Mouse (Mus musculus): Measurements from ENCODE around the gene Nt5dc3. TPM values are rescaled to one million over a fixed set of nuclear protein-coding genes. Genes with fewer than 3 reads are reported as not detected.

Gene Nt5dc3
- polyA plus RNA-seq, 1 experiment, result 49.3 TPM

DNA sequence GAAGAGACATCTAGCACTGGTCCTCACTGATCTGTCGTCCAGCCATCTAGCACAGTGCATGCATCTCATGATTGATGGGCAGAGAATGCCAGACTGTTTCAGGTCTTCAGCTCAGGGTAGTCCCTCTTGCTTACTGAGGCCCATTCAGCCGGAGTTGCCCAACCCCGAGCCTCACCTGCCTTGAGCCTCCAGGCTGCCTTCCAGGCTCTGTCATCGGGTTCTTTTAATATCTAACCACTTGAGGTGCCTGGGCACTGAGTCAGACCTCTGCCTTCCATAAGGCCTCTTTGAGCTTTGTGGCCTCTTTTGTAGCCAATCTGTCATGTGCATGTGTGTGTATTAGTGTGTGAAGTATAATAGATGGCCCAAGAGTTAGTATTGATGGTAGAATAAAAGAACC, 70.7 kb downstream of the Nt5dc3 start:
- H3K27ac ChIP-seq (ENCODE audit: insufficient read depth, low read length), result no peak overlapping the region
- H3K4me1 ChIP-seq (ENCODE audit: control insufficient read depth, insufficient read depth, low read length), result no peaks in the 10 kb centered on the region
- TF ChIP-seq POLR2A (IDR thresholded peaks at IDR 0.05; ENCODE audit: extremely low read depth, insufficient read depth, low read length) (no peak), CTCF (IDR thresholded peaks at IDR 0.05; ENCODE audit: extremely low read depth, insufficient read depth, low read length) (no peak)
- no peak overlapping the region for H3K4me3 ChIP-seq (ENCODE audit: insufficient read depth, low read length)

DNA sequence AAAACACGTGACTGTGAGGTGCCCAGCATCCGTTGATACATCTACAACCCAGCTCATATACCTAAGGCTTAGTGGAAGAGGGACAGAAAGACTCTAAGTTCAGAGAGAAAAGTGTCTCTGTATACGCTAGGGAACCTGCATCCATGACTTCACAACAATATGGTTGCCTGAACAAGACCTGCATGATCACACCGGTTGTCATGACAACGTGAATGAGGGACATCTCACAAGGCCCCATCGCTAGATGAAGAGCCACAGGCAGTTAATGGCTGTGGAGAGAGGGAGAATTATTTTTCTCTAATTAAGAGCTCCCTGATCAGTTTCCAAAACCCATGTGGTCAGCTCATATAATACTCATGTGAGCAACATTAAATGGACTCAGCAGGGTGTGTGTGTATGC, 73.4 kb downstream of the Nt5dc3 start:
- H3K4me1 ChIP-seq (ENCODE audit: control insufficient read depth, insufficient read depth, low read length), result no peaks in the 10 kb centered on the region
- H3K4me3 ChIP-seq (ENCODE audit: insufficient read depth, low read length), result no peak overlapping the region
- H3K27ac ChIP-seq (ENCODE audit: insufficient read depth, low read length), result no peak overlapping the region
- no peak for TF ChIP-seq POLR2A (IDR thresholded peaks at IDR 0.05; ENCODE audit: extremely low read depth, insufficient read depth, low read length)
- no peak for TF ChIP-seq CTCF (IDR thresholded peaks at IDR 0.05; ENCODE audit: extremely low read depth, insufficient read depth, low read length)

DNA sequence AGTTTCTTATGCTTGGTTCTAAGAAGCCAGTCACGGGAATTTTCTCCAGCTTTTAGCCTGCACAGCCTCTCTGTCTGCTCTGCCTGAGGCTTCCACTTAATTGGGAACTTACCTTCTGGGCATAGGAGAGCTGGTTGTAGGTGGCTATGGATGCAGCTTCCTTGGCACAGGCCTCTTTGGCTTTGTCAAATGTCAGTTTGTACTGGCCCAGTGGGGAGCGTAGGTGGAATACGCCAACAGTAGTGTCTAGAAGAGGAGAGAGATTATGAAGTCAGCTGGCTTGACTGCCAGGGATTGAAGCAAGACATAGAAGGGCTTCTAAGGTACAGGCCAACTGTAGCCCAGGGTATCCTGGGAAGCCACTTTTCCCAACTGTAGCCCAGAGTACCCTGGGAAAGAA, 74.6 kb downstream of the Nt5dc3 start:
- TF ChIP-seq POLR2A (IDR thresholded peaks at IDR 0.05; ENCODE audit: extremely low read depth, insufficient read depth, low read length), result no peak
- no peak for TF ChIP-seq CTCF (IDR thresholded peaks at IDR 0.05; ENCODE audit: extremely low read depth, insufficient read depth, low read length)
- no peaks in the 10 kb centered on the region for H3K4me1 ChIP-seq (ENCODE audit: control insufficient read depth, insufficient read depth, low read length)
- no peak overlapping the region for H3K4me3 ChIP-seq (ENCODE audit: insufficient read depth, low read length)
- no peak overlapping the region for H3K27ac ChIP-seq (ENCODE audit: insufficient read depth, low read length)

DNA sequence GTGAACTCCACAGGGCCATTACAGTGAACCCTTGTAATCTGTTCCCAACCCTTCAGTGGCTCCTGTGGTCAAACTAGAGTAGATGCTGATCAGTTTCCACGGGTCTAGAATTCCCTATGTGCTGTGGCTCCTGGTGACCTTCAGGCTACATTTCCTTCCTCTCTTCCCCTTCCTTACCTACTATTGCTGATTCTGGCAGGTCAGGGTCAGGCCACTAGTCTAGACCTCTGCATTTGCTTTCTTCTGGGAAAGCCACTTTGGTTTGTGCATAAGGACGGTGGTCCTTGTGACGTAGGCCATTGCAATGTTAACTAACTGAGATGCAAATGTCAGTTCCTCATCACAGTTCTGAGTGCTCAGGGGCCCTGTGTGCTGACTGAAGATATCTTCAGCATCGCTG, 81.6 kb downstream of the Nt5dc3 start:
- no peak overlapping the region for H3K27ac ChIP-seq (ENCODE audit: insufficient read depth, low read length)
- H3K4me3 ChIP-seq (ENCODE audit: insufficient read depth, low read length), result no peak overlapping the region
- no peaks in the 10 kb centered on the region for H3K4me1 ChIP-seq (ENCODE audit: control insufficient read depth, insufficient read depth, low read length)
- TF ChIP-seq POLR2A (IDR thresholded peaks at IDR 0.05; ENCODE audit: extremely low read depth, insufficient read depth, low read length) (no peak), CTCF (IDR thresholded peaks at IDR 0.05; ENCODE audit: extremely low read depth, insufficient read depth, low read length) (no peak)

DNA sequence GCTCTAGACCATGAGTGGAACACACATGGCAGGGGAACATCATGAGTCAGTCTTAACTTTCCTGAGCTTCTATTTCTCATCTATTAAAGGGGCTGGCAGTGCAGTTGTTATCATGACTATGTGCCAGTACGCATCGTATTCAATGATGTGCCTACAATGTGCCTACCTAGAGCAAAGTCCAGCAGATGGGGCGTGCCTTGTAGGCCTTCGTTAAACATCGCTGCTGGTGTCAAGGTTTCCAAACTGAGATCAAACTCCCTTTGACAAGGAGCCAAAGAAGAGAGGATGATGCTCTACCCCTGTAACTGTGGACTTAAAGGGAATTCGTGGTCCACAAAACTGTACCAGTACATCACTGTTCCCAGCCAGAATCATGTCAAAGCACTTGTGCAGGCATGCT, 83.7 kb downstream of the Nt5dc3 start:
- Histone ChIP-seq H3K27ac (ENCODE audit: insufficient read depth, low read length) (no peak overlapping the region), H3K4me3 (ENCODE audit: insufficient read depth, low read length) (no peak overlapping the region), H3K4me1 (ENCODE audit: control insufficient read depth, insufficient read depth, low read length) (no peaks in the 10 kb centered on the region)
- no peak for TF ChIP-seq CTCF (IDR thresholded peaks at IDR 0.05; ENCODE audit: extremely low read depth, insufficient read depth, low read length)
- no peak for TF ChIP-seq POLR2A (IDR thresholded peaks at IDR 0.05; ENCODE audit: extremely low read depth, insufficient read depth, low read length)

DNA sequence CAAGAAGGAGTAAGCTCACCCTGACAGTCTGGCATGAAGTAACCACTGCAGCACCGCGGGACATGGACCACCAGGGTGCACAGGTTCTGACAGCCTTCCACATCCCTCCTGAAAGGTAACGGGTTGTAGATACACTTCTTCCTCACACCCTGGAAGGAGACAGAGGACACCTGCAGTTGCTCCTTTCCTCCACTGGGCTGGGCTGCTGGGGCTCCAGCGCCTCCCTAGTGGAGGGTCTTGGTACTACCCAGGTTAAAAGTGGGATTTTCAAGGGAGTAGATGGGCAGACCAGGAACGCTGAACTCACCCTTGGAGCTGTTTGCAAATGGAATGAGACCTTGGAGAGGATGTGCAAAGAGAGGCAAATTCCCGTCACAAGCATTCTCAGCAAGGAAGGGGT, 84.6 kb downstream of the Nt5dc3 start:
- H3K27ac ChIP-seq (ENCODE audit: insufficient read depth, low read length), result no peak overlapping the region
- H3K4me1 ChIP-seq (ENCODE audit: control insufficient read depth, insufficient read depth, low read length), result no peaks in the 10 kb centered on the region
- H3K4me3 ChIP-seq (ENCODE audit: insufficient read depth, low read length), result no peak overlapping the region
- TF ChIP-seq POLR2A (IDR thresholded peaks at IDR 0.05; ENCODE audit: extremely low read depth, insufficient read depth, low read length) (no peak), CTCF (IDR thresholded peaks at IDR 0.05; ENCODE audit: extremely low read depth, insufficient read depth, low read length) (0 out of 2 replicates have a peak, but pooled peaks have one; percentile 15)

DNA sequence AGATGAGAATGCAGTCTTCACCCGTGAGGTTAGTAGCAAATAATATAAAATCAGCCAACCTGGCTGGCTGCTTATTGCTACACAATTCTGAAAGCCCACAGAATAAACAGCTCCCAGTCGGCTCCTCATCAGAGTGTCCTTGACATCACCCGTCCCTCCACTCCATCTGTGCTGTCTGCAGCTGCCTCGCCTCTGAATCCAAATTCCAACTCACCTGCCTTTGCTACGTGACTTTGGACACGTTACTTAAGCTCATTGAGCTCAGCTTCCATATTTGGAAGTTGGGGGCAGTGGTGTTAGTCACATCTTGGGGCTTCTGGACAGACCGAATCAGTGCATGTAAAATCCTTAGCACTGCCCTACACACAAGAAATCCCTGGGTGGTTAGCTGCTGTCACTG, 93.3 kb downstream of the Nt5dc3 start:
- no peak overlapping the region for H3K4me3 ChIP-seq (ENCODE audit: insufficient read depth, low read length)
- TF ChIP-seq POLR2A (IDR thresholded peaks at IDR 0.05; ENCODE audit: extremely low read depth, insufficient read depth, low read length) (no peak), CTCF (IDR thresholded peaks at IDR 0.05; ENCODE audit: extremely low read depth, insufficient read depth, low read length) (no peak)
- H3K4me1 ChIP-seq (ENCODE audit: control insufficient read depth, insufficient read depth, low read length), result no peaks in the 10 kb centered on the region
- no peak overlapping the region for H3K27ac ChIP-seq (ENCODE audit: insufficient read depth, low read length)

DNA sequence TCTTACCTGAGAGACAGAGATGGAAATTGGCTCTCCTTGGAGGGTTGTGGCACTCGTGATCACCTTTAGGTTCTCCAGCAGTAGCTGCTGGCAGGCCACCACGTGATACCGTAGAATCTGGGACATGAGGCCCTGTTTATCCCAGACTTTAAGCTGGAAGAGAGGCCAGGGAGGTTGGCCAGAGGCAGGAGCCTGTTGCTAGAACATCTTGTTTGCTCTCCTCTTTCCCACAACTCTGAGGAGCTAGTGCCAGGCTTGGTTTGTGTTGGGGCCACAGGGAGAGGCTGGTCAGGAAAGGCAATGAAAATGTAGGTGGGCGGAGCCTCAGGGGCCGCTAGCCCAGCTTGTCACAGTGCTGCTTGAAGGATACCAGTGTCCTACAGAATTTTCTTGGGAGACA, 93.8 kb downstream of the Nt5dc3 start:
- Histone ChIP-seq H3K4me3 (ENCODE audit: insufficient read depth, low read length) (no peak overlapping the region), H3K27ac (ENCODE audit: insufficient read depth, low read length) (no peak overlapping the region), H3K4me1 (ENCODE audit: control insufficient read depth, insufficient read depth, low read length) (no peaks in the 10 kb centered on the region)
- no peak for TF ChIP-seq POLR2A (IDR thresholded peaks at IDR 0.05; ENCODE audit: extremely low read depth, insufficient read depth, low read length)
- no peak for TF ChIP-seq CTCF (IDR thresholded peaks at IDR 0.05; ENCODE audit: extremely low read depth, insufficient read depth, low read length)

DNA sequence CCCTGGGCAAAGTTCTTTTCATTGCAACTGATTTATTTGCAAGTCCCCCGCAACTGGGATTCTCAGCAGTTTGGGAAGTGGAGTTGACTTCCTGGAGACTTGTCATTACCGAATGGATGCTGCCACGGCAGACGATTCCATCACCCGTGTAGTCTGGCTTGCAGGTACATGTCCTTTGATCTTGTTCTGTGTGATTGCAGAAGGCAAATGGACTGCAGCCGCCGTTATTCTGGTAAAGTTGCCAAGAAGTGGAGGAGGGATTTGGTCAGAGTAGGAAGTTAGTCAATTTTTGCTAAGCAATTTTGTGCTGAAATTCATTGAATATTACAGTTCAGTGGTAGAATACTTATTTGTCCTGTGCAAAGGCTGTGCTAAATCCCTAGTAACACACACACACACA, 99.9 kb downstream of the Nt5dc3 start:
- H3K4me1 ChIP-seq (ENCODE audit: control insufficient read depth, insufficient read depth, low read length), result no peaks in the 10 kb centered on the region
- H3K4me3 ChIP-seq (ENCODE audit: insufficient read depth, low read length), result no peak overlapping the region
- H3K27ac ChIP-seq (ENCODE audit: insufficient read depth, low read length), result no peak overlapping the region
- TF ChIP-seq CTCF (IDR thresholded peaks at IDR 0.05; ENCODE audit: extremely low read depth, insufficient read depth, low read length) (no peak), POLR2A (IDR thresholded peaks at IDR 0.05; ENCODE audit: extremely low read depth, insufficient read depth, low read length) (no peak)

DNA sequence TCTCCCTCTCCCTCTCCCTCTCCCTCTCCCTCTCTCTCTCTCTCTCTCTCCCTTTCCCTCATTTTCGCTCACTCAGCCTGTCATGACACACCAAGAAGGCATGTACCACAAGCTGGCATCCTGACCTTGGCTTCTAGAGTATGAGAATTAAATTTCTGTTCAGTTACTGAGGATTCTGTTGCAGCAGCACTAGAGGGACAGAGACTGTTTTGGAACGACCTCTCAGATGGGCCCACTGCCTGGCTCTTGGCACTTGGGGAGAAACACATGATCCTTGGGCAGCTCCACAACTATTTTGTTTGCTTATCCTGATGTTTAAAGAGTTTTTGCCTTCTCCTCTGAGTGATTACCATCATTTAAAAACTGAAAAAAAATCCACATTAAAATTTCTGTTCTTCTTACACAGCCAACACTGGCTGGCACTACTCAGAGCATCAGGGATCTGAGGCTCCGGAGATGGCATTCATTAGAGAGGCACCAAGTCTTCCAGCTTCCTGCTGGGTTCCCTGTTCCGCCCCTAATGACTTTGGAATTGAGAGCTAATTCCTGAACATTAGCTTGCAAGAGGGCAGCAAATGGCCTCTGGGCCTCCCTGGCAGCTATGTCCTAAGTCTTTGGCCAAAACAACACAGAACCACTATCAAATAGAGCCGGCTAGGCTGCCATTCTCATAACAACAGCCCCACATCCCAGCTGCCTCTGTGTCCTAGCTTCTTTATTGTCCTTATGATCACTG, 101.4 kb downstream of the Nt5dc3 start:
- Histone ChIP-seq H3K4me1 (ENCODE audit: control insufficient read depth, insufficient read depth, low read length) (no peaks in the 10 kb centered on the region), H3K4me3 (ENCODE audit: insufficient read depth, low read length) (no peak overlapping the region), H3K27ac (ENCODE audit: insufficient read depth, low read length) (no peak overlapping the region)
- TF ChIP-seq POLR2A (IDR thresholded peaks at IDR 0.05; ENCODE audit: extremely low read depth, insufficient read depth, low read length) (no peak), CTCF (IDR thresholded peaks at IDR 0.05; ENCODE audit: extremely low read depth, insufficient read depth, low read length) (no peak)
